Mouse (Mus musculus): ENCODE measurements around the gene Chrm4. TPM values are rescaled to one million over a fixed set of nuclear protein-coding genes. Genes with fewer than 3 reads are reported as not detected.

Gene Chrm4
- total RNA-seq, 2 experiments from 2014 or later = 1.3 TPM; not detected in 1

Other genes with a start within 250 kb of the Chrm4 start
- 21.4 and 22.0 TPM in 2 replicates for gene Atg13, start 216.7 kb upstream of the Chrm4 start, total RNA-seq (2015; ENCODE audit: low replicate concordance)
- 10.3 and 10.7 TPM in 2 replicates for gene Atg13, start 216.7 kb upstream of the Chrm4 start, total RNA-seq (2017; ENCODE audit: low replicate concordance)
- 0.84 TPM in 1 of 2 replicates, not detected in the other for gene Harbi1, start 216.4 kb upstream of the Chrm4 start, total RNA-seq (2015; ENCODE audit: low replicate concordance)
- gene Harbi1, start 216.4 kb upstream of the Chrm4 start, total RNA-seq (2017; ENCODE audit: low replicate concordance) = 0.15 and 1.8 TPM in 2 replicates
- gene Ambra1, start 197.1 kb upstream of the Chrm4 start, total RNA-seq (2015; ENCODE audit: low replicate concordance) = 9.7 and 19.7 TPM in 2 replicates
- gene Ambra1, start 197.1 kb upstream of the Chrm4 start, total RNA-seq (2017; ENCODE audit: low replicate concordance) = 20.7 and 28.4 TPM in 2 replicates
- gene Mdk, start 5.0 kb downstream of the Chrm4 start, total RNA-seq (2015; ENCODE audit: low replicate concordance) = not detected in 2 replicates
- gene Mdk, start 5.0 kb downstream of the Chrm4 start, total RNA-seq (2017; ENCODE audit: low replicate concordance) = not detected in 2 replicates
- gene Gm9821, start 18.5 kb downstream of the Chrm4 start, total RNA-seq (2015; ENCODE audit: low replicate concordance) = not detected in 2 replicates
- gene Gm9821, start 18.5 kb downstream of the Chrm4 start, total RNA-seq (2017; ENCODE audit: low replicate concordance) = 0.13 TPM in 1 of 2 replicates, not detected in the other
- gene Dgkz, start 48.6 kb downstream of the Chrm4 start, total RNA-seq (2015; ENCODE audit: low replicate concordance) = 25.6 and 54.1 TPM in 2 replicates
- gene Dgkz, start 48.6 kb downstream of the Chrm4 start, total RNA-seq (2017; ENCODE audit: low replicate concordance) = 8.7 and 11.9 TPM in 2 replicates
- 1.4 TPM in 1 of 2 replicates, not detected in the other for gene Creb3l1, start 97.3 kb downstream of the Chrm4 start, total RNA-seq (2015; ENCODE audit: low replicate concordance)
- gene Creb3l1, start 97.3 kb downstream of the Chrm4 start, total RNA-seq (2017; ENCODE audit: low replicate concordance) = 0.08 and 0.51 TPM in 2 replicates
- gene Phf21a, start 165.9 kb downstream of the Chrm4 start, total RNA-seq (2015; ENCODE audit: low replicate concordance) = 27.0 and 41.5 TPM in 2 replicates
- 2.0 and 22.5 TPM in 2 replicates for gene Phf21a, start 165.9 kb downstream of the Chrm4 start, total RNA-seq (2017; ENCODE audit: low replicate concordance)

Data from erythroid progenitor cell, adult 5-6 weeks (primary cell).